Comparison of ENCODE assay signal across 22 mouse cellular contexts in the genomic region with DNA sequence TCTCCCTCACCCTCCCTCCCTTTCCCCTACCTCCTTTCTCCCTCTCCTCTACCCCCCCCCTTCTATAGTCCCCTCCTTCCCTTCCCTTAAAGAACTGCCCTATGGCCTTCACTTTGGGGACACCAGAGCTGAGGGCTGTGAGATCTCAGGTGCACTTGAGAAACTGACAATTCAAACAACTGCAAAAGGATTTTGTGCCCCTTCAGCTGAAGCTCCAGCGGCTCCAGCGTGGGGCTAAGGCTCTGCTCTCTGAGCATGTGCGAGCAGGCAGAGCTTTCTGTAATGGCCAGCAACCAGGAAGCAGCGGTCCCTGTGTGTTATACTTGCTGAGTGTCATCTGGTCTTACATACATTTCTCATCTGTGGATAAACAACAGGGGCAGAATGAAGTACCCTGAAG. TPM values are rescaled to one million over a fixed set of nuclear protein-coding genes. Genes with fewer than 3 reads are reported as not detected.
DNase-seq lines count a peak whose midpoint lies in the region; ATAC-seq and TF ChIP-seq lines count a peak whose summit lies in the region.
"Had no signal": no experiment of that assay in that cellular context is flagged by ENCODE, and none has a peak within 500 bp of the region (broad histone marks: within the 10 kb centered on the region; RNA-seq: fewer than 3 reads in every experiment).

No protein-coding gene starts in this region.

- no peak overlapping the region for H3K4me2 ChIP-seq in lung, embryonic 16.5 days (ENCODE audit: low read depth, low read length)
- H3K4me2 ChIP-seq: hindbrain, embryonic 15.5 days; liver, embryonic 13.5 days; neural tube, embryonic 13.5 days had no signal

- H3K36me3 ChIP-seq in heart, embryonic 10.5 days, result no peaks in the 10 kb centered on the region
- H3K36me3 ChIP-seq in heart, adult 2 months (ENCODE audit: control insufficient read depth, insufficient read depth, low read length), result no peaks in the 10 kb centered on the region
- no peaks in the 10 kb centered on the region for H3K36me3 ChIP-seq in lung, embryonic 16.5 days (ENCODE audit: control insufficient read depth, insufficient read depth, low read length)
- H3K36me3 ChIP-seq in MEL (ENCODE audit: control insufficient read depth in 1 of 2, insufficient read depth in 2 of 2, low read length in 2 of 2), result no peaks in the 10 kb centered on the region
- H3K36me3 ChIP-seq in embryonic facial prominence, embryonic 10.5 days (replicated peaks), result no peaks in the 10 kb centered on the region
- H3K36me3 ChIP-seq: hindbrain, embryonic 15.5 days; liver, embryonic 13.5 days; neural tube, embryonic 13.5 days had no signal

- WGBS in heart, embryonic 10.5 days, result 23% methylated on average over 4 of the region's 4 CpGs
- WGBS in heart, adult 2 months, result 41% methylated on average over 4 of the region's 4 CpGs
- WGBS in lung, embryonic 16.5 days, result 9% methylated on average over 4 of the region's 4 CpGs
- WGBS in embryonic facial prominence, embryonic 10.5 days, result 25% methylated on average over 4 of the region's 4 CpGs

- TF ChIP-seq EP300 in heart, adult 2 months (IDR thresholded peaks at IDR 0.05; ENCODE audit: insufficient read depth, low read depth, low read length), result no peak
- TF ChIP-seq EP300 in MEL (IDR thresholded peaks at IDR 0.05; ENCODE audit: low read depth in 1 of 2, low read length in 2 of 2), result no peak

- H3K9ac ChIP-seq in heart, adult 2 months (ENCODE audit: low read depth, low read length), result no peak overlapping the region
- H3K9ac ChIP-seq in lung, embryonic 16.5 days (ENCODE audit: low read length), result no peak overlapping the region
- peak overlapping the region; percentile 55 for H3K9ac ChIP-seq in MEL (ENCODE audit: control insufficient read depth, low read depth, low read length, poor library complexity, severe bottlenecking)
- H3K9ac ChIP-seq: hindbrain, embryonic 15.5 days; liver, embryonic 13.5 days; neural tube, embryonic 13.5 days had no signal

- no peak overlapping the region; the same call in 1 of the 2 replicates for H3K4me3 ChIP-seq in heart, embryonic 10.5 days
- no peak overlapping the region for H3K4me3 ChIP-seq in heart, adult 2 months
- no peak overlapping the region for H3K4me3 ChIP-seq in lung, embryonic 16.5 days (ENCODE audit: low read length)
- peak overlapping the region in 1 of 2 experiments; percentile 37; a peak in 1 of 4 replicates for H3K4me3 ChIP-seq in MEL (ENCODE audit: control insufficient read depth in 1 of 2, insufficient read depth in 1 of 2, low read depth in 2 of 2, low read length in 2 of 2)
- H3K4me3 ChIP-seq in embryonic facial prominence, embryonic 10.5 days, result no peak overlapping the region
- H3K4me3 ChIP-seq: hindbrain, embryonic 15.5 days; liver, embryonic 13.5 days; neural tube, embryonic 13.5 days had no signal

- TF ChIP-seq RAD21 in MEL (IDR thresholded peaks at IDR 0.05; ENCODE audit: low read depth, low read length), result no peak

- 0 out of 2 replicates have a peak, but pooled peaks have one; percentile 37 for ATAC-seq in lung, embryonic 16.5 days (ENCODE audit: low read depth)
- ATAC-seq: activated CD4-positive, CD25-positive, alpha-beta regulatory T cell, adult 4 months had no signal

- no peak for DNase-seq in heart, embryonic 10.5 days (ENCODE audit: low spot score)
- DNase-seq in heart, adult 2 months, result no peak
- DNase-seq in lung, postnatal 14 days, result no peak
- DNase-seq in MEL (ENCODE audit: low read depth, low spot score), result peak; percentile 55
- DNase-seq in embryonic facial prominence, embryonic 10.5 days (ENCODE audit: low spot score), result peak; percentile 34
- no peak for DNase-seq in layer of hippocampus, adult 9-10 months (ENCODE audit: low spot score)
- DNase-seq in thymus, postnatal 10 days (ENCODE audit: low spot score in 2 of 2), result no peak
- DNase-seq: adrenal gland, postnatal 25 days; B cell, adult 2 months; cerebellum, adult 9-11 months; gastrocnemius, postnatal 10 days; kidney, adult 2 months; kidney, postnatal 36 days; layer of hippocampus, postnatal 36 days; liver, embryonic 13.5 days; thymus, postnatal 14 days had no signal

- H3K4me1 ChIP-seq in heart, embryonic 10.5 days, result peaks cover 14% of the 10 kb centered on the region
- no peaks in the 10 kb centered on the region; the same call in 1 of the 2 replicates for H3K4me1 ChIP-seq in heart, adult 2 months (ENCODE audit: control insufficient read depth, insufficient read depth, low read length)
- peaks cover 4% of the 10 kb centered on the region for H3K4me1 ChIP-seq in lung, embryonic 16.5 days (replicated peaks; ENCODE audit: control insufficient read depth, insufficient read depth, low read length)
- no peaks in the 10 kb centered on the region; a peak in 1 of 4 replicates for H3K4me1 ChIP-seq in MEL (ENCODE audit: control insufficient read depth in 1 of 2, insufficient read depth in 2 of 2, low read length in 2 of 2)
- H3K4me1 ChIP-seq in embryonic facial prominence, embryonic 10.5 days, result peaks cover 35% of the 10 kb centered on the region
- H3K4me1 ChIP-seq: liver, embryonic 13.5 days had no signal

- intact Hi-C loops in heart, adult 2 months (cut with DNase I), result no loop called here

- H3K27me3 ChIP-seq in heart, embryonic 10.5 days (ENCODE audit: insufficient read depth, poor library complexity, severe bottlenecking), result peaks cover 45% of the 10 kb centered on the region
- no peaks in the 10 kb centered on the region for H3K27me3 ChIP-seq in heart, adult 2 months (ENCODE audit: control insufficient read depth, insufficient read depth, low read length)
- no peaks in the 10 kb centered on the region for H3K27me3 ChIP-seq in lung, embryonic 16.5 days (ENCODE audit: control insufficient read depth, insufficient read depth, low read depth, low read length)
- H3K27me3 ChIP-seq in MEL (ENCODE audit: control insufficient read depth in 1 of 2, insufficient read depth in 2 of 2, low read length in 2 of 2), result no peaks in the 10 kb centered on the region
- peaks cover 32% of the 10 kb centered on the region for H3K27me3 ChIP-seq in embryonic facial prominence, embryonic 10.5 days (replicated peaks; ENCODE audit: low read depth, poor library complexity, severe bottlenecking)
- H3K27me3 ChIP-seq: hindbrain, embryonic 15.5 days; neural tube, embryonic 13.5 days; Patski had no signal

- H3K9me3 ChIP-seq in heart, embryonic 10.5 days, result no peaks in the 10 kb centered on the region
- no peaks in the 10 kb centered on the region for H3K9me3 ChIP-seq in lung, embryonic 16.5 days (ENCODE audit: control insufficient read depth, low read length)
- H3K9me3 ChIP-seq in MEL (replicated peaks; ENCODE audit: insufficient read depth, low read length), result no peaks in the 10 kb centered on the region
- no peaks in the 10 kb centered on the region for H3K9me3 ChIP-seq in embryonic facial prominence, embryonic 10.5 days
- H3K9me3 ChIP-seq: hindbrain, embryonic 15.5 days; liver, embryonic 13.5 days; neural tube, embryonic 13.5 days had no signal

- no peak for TF ChIP-seq CTCF in heart, adult 2 months (IDR thresholded peaks at IDR 0.05)
- TF ChIP-seq CTCF in MEL (IDR thresholded peaks at IDR 0.05 in 2 of 3, conservative IDR thresholded peaks at IDR 0.05 in 1 of 3; ENCODE audit: control insufficient read depth in 1 of 3, insufficient read depth in 1 of 3, low read depth in 2 of 3, low read length in 3 of 3, poor library complexity in 1 of 3, severe bottlenecking in 1 of 3), result no peak

- H3K27ac ChIP-seq in heart, embryonic 10.5 days, result peak overlapping the region; percentile 59; the same call in 1 of the 2 replicates
- H3K27ac ChIP-seq in heart, adult 2 months, result no peak overlapping the region
- no peak overlapping the region for H3K27ac ChIP-seq in lung, embryonic 16.5 days (ENCODE audit: low read length)
- 0 out of 2 replicates have a peak overlapping the region, but pooled peaks have one; percentile 49 for H3K27ac ChIP-seq in MEL (ENCODE audit: control insufficient read depth, low read depth, low read length)
- H3K27ac ChIP-seq in embryonic facial prominence, embryonic 10.5 days (replicated peaks), result peak overlapping the region; percentile 68
- H3K27ac ChIP-seq: hindbrain, embryonic 15.5 days; liver, embryonic 13.5 days; neural tube, embryonic 13.5 days; stomach, postnatal 0 days had no signal

- H3K79me2 ChIP-seq in heart, adult 2 months (replicated peaks; ENCODE audit: control insufficient read depth, insufficient read depth, low read length), result no peaks in the 10 kb centered on the region
- no peaks in the 10 kb centered on the region for H3K79me2 ChIP-seq in MEL (ENCODE audit: control insufficient read depth, insufficient read depth, low read length, poor library complexity)

- TF ChIP-seq POLR2A in heart, adult 2 months (IDR thresholded peaks at IDR 0.05; ENCODE audit: insufficient read depth, low read depth, low read length), result no peak
- no peak for TF ChIP-seq POLR2A in MEL (IDR thresholded peaks at IDR 0.05; ENCODE audit: control insufficient read depth in 1 of 2, insufficient read depth in 1 of 2, low read depth in 1 of 2, low read length in 2 of 2, poor library complexity in 1 of 2)

RNA-seq across cellular contexts. Expression of a gene that starts 8.3 kb away (rescaled TPM):
- polyA plus RNA-seq in heart, embryonic 10.5 days (2016; fragmentation: Nextera tagmentation; extraction: Ambion mirVana), result 32.0 and 33.5 TPM in 2 replicates
- total RNA-seq in heart, adult 2 months (2021), result 10 to 100 TPM; 10.2 to 11.1 TPM
- polyA plus RNA-seq in heart, adult 2 months (2012; rRNA removed), result 21.9 and 37.0 TPM in 2 replicates
- 46.6 and 51.2 TPM in 2 replicates for polyA plus RNA-seq in lung, embryonic 16.5 days (2015; fragmentation: Nextera tagmentation; extraction: Ambion mirVana)
- total RNA-seq in MEL (2012; rRNA removed), result 54.3 and 57.9 TPM in 2 replicates
- polyA plus RNA-seq in MEL (2012; ENCODE audit: insufficient read depth in 1 of 2, insufficient read length in 2 of 2, low read depth in 1 of 2, low replicate concordance in 2 of 2, missing spikeins in 1 of 2), result 100 to 1,000 TPM in 1 of 2 experiments, not detected in 1; 121 TPM
- polyA plus RNA-seq in embryonic facial prominence, embryonic 10.5 days (2016; fragmentation: Nextera tagmentation; extraction: Ambion mirVana), result 36.0 and 38.1 TPM in 2 replicates

RNA-seq across cellular contexts. Expression of a gene that starts 45.3 kb away (rescaled TPM):
- 0.75 and 0.77 TPM in 2 replicates for polyA plus RNA-seq in heart, embryonic 10.5 days (2016; fragmentation: Nextera tagmentation; extraction: Ambion mirVana)
- total RNA-seq in heart, adult 2 months (2021), result 1 to 10 TPM; 1.1 to 2.0 TPM
- 2.3 and 2.7 TPM in 2 replicates for polyA plus RNA-seq in heart, adult 2 months (2012; rRNA removed)
- 1.6 and 1.7 TPM in 2 replicates for polyA plus RNA-seq in lung, embryonic 16.5 days (2015; fragmentation: Nextera tagmentation; extraction: Ambion mirVana)
- total RNA-seq in MEL (2012; rRNA removed), result 0.54 and 0.69 TPM in 2 replicates
- 1 to 10 TPM in 1 of 2 experiments, not detected in 1; 1.9 TPM for polyA plus RNA-seq in MEL (2012; ENCODE audit: insufficient read depth in 1 of 2, insufficient read length in 2 of 2, low read depth in 1 of 2, low replicate concordance in 2 of 2, missing spikeins in 1 of 2)
- polyA plus RNA-seq in embryonic facial prominence, embryonic 10.5 days (2016; fragmentation: Nextera tagmentation; extraction: Ambion mirVana), result 0.59 and 0.82 TPM in 2 replicates

RNA-seq across cellular contexts. Expression of a gene that starts 48.8 kb away (rescaled TPM):
- polyA plus RNA-seq in heart, embryonic 10.5 days (2016; fragmentation: Nextera tagmentation; extraction: Ambion mirVana), result 131 and 160 TPM in 2 replicates
- total RNA-seq in heart, adult 2 months (2021), result under 1 TPM; 0.27 to 0.37 TPM
- 0.12 and 0.61 TPM in 2 replicates for polyA plus RNA-seq in heart, adult 2 months (2012; rRNA removed)
- 17.0 and 19.2 TPM in 2 replicates for polyA plus RNA-seq in lung, embryonic 16.5 days (2015; fragmentation: Nextera tagmentation; extraction: Ambion mirVana)
- total RNA-seq in MEL (2012; rRNA removed), result 0.04 TPM in 1 of 2 replicates, not detected in the other
- polyA plus RNA-seq in MEL (2012; ENCODE audit: insufficient read depth in 1 of 2, insufficient read length in 2 of 2, low read depth in 1 of 2, low replicate concordance in 2 of 2, missing spikeins in 1 of 2), result under 1 TPM in 1 of 2 experiments, not detected in 1; 0.04 TPM
- 271 and 282 TPM in 2 replicates for polyA plus RNA-seq in embryonic facial prominence, embryonic 10.5 days (2016; fragmentation: Nextera tagmentation; extraction: Ambion mirVana)
- total RNA-seq: adrenal gland, postnatal 25 days had no signal
- polyA plus RNA-seq: kidney, adult 2 months had no signal

Comparison
In these comparisons a context has a peak if more than half of its experiments do, and no peak if none do; other contexts are left out.
1. H3K27ac ChIP-seq: peak in heart, embryonic 10.5 days (single experiment), MEL (single experiment) and embryonic facial prominence, embryonic 10.5 days (single experiment); none in heart, adult 2 months (single experiment) and lung, embryonic 16.5 days (single experiment).
2. RNA of a gene that starts 48.8 kb away (polyA plus RNA-seq): 271 to 282 TPM in embryonic facial prominence, embryonic 10.5 days, 131 to 160 TPM in heart, embryonic 10.5 days and 17.0 to 19.2 TPM in lung, embryonic 16.5 days; 0.12 to 0.61 TPM in heart, adult 2 months and 0.04 TPM in MEL; every median in the first group is over 10 times any median in the second.
3. DNase-seq: peak in MEL (single experiment) and embryonic facial prominence, embryonic 10.5 days (single experiment); none in heart, embryonic 10.5 days (single experiment), heart, adult 2 months (0 of 2), lung, postnatal 14 days (single experiment), layer of hippocampus, adult 9-10 months (single experiment) and thymus, postnatal 10 days (0 of 2).